Mouse (Mus musculus) embryonic facial prominence, embryonic 11.5 days (tissue): ENCODE data around the gene Nhlh1. TPM values are rescaled to one million over a fixed set of nuclear protein-coding genes. Genes with fewer than 3 reads are reported as not detected.

ENCODE experiments used
- ATAC-seq: fragments of 200-750 bp; cut with Nextera tagmentation; replicated peaks from 2 replicates; pipeline ENCODE4 v1.8.0; 2017; ENCODE audit warnings: low read depth; ENCODE audit not compliant: insufficient number of reproducible peaks, low FRiP score, low TSS enrichment
- DNase-seq: peaks from one replicate; pipeline ENCODE4 v3.0.0-alpha.2; 2015; ENCODE audit warnings: low spot score
- H3K27ac ChIP-seq: fragments of 300-500 bp; sonication (generic); replicated peaks from 2 replicates; pipeline ENCODE4 v1.5.1; 2014; ENCODE audit warnings: mild to moderate bottlenecking, low read depth, low read length, control low read depth
- H3K27me3 ChIP-seq: fragments of 300-500 bp; sonication (generic); 2 replicates; pipeline ENCODE4 v1.6.1; 2014; ENCODE audit warnings: mild to moderate bottlenecking, low read length, moderate library complexity, mixed read lengths; ENCODE audit not compliant: control insufficient read depth, insufficient read depth
- H3K36me3 ChIP-seq: fragments of 300-500 bp; sonication (generic); replicated peaks from 2 replicates; pipeline ENCODE4 v1.6.1; 2014; ENCODE audit warnings: low read depth, mild to moderate bottlenecking, low read length, moderate library complexity, mixed read lengths; ENCODE audit not compliant: control insufficient read depth, insufficient read depth
- H3K4me1 ChIP-seq: fragments of 300-500 bp; sonication (generic); 2 replicates; pipeline ENCODE4 v1.6.1; 2014; ENCODE audit warnings: low read length, mixed read lengths; ENCODE audit not compliant: control insufficient read depth, insufficient read depth
- H3K4me2 ChIP-seq: fragments of 300-500 bp; sonication (generic); 2 replicates; pipeline ENCODE4 v1.6.1; 2014; ENCODE audit warnings: low read depth, mild to moderate bottlenecking, control low read depth, low read length, moderate library complexity
- H3K4me3 ChIP-seq: fragments of 300-500 bp; sonication (generic); 2 replicates; pipeline ENCODE4 v1.5.1; 2014; ENCODE audit warnings: low read depth, low read length, control low read depth
- H3K9ac ChIP-seq: fragments of 300-500 bp; sonication (generic); replicated peaks from 2 replicates; pipeline ENCODE4 v1.6.1; 2014; ENCODE audit warnings: mild to moderate bottlenecking, control low read depth, low read length
- H3K9me3 ChIP-seq: fragments of 300-500 bp; sonication (generic); replicated peaks from 2 replicates; pipeline ENCODE4 v1.6.1; 2016; ENCODE audit warnings: mild to moderate bottlenecking, low read length, inconsistent platforms, mixed read lengths; ENCODE audit not compliant: control insufficient read depth
- WGBS: fragments of 180-500 bp; shearing (Covaris S2); extraction: QIAGEN DNeasy Blood & Tissue Kit; methylation state at CpG from one replicate; pipeline ENCODE4 v1.1.7; 2014; 5-methylcytosine and 5-hydroxymethylcytosine counted together
- polyA plus RNA-seq: library from polyadenylated mRNA; unstranded; fragments of >200 nt; fragmentation: Nextera tagmentation; extraction: Ambion mirVana; gene quantifications from 2 replicates; pipeline ENCODE4 v1.2.1, GENCODE M21; 2014

The Nhlh1 gene
- polyA plus RNA-seq, 1 experiment from 2014 or later: 4.6 TPM

- no peak overlapping the region for H3K27ac ChIP-seq
- H3K27me3 ChIP-seq: no peaks in the 10 kb centered on the region
- no peak overlapping the region for H3K4me2 ChIP-seq
- 76% methylated on average over 9 of the region's 9 CpGs for WGBS
- H3K4me3 ChIP-seq: no peak overlapping the region
- DNase-seq: no peak
- ATAC-seq: no peak
- no peaks in the 10 kb centered on the region for H3K36me3 ChIP-seq
- H3K9ac ChIP-seq: no peak overlapping the region
- H3K9me3 ChIP-seq: no peaks in the 10 kb centered on the region
- H3K4me1 ChIP-seq: peaks cover 17% of the 10 kb centered on the region; the same call in 1 of the 2 replicates
These were observed 38.7 kb downstream of the Nhlh1 start for GRCm38 (mm10) chr1:172018336-172019311.

GRCm38 (mm10) chr1:172017517-172018070, 39.8 kb downstream of the Nhlh1 start:
- H3K27ac ChIP-seq: peak overlapping the region; percentile 71
- DNase-seq (no peak), ATAC-seq (0 out of 2 replicates have a peak, but pooled peaks have one; percentile 2)
- 73% methylated on average over 6 of the region's 6 CpGs for WGBS
- peak overlapping the region; percentile 2; the same call in 1 of the 2 replicates for H3K9ac ChIP-seq
- no peaks in the 10 kb centered on the region for H3K9me3 ChIP-seq
- H3K4me1 ChIP-seq: peaks cover 17% of the 10 kb centered on the region; the same call in 1 of the 2 replicates
- H3K36me3 ChIP-seq: peaks cover 2% of the 10 kb centered on the region; the same call in 1 of the 2 replicates
- H3K4me2 ChIP-seq: no peak overlapping the region
- no peak overlapping the region for H3K4me3 ChIP-seq
- no peaks in the 10 kb centered on the region for H3K27me3 ChIP-seq

- Histone ChIP-seq H3K4me1 (peaks cover 17% of the 10 kb centered on the region; the same call in 1 of the 2 replicates), H3K4me2 (no peak overlapping the region), H3K9ac (peak overlapping the region; percentile 25), H3K4me3 (no peak overlapping the region), H3K27ac (peak overlapping the region; percentile 80), H3K27me3 (no peaks in the 10 kb centered on the region), H3K9me3 (no peaks in the 10 kb centered on the region), H3K36me3 (peaks cover 4% of the 10 kb centered on the region)
- ATAC-seq (peak; percentile 71), DNase-seq (peak; percentile 88)
- WGBS: 26% methylated on average over 6 of the region's 6 CpGs
These were observed 40.5 kb downstream of the Nhlh1 start for GRCm38 (mm10) chr1:172016660-172017516.

GRCm38 (mm10) chr1:172016031-172016430, 41.3 kb downstream of the Nhlh1 start:
- DNase-seq (no peak), ATAC-seq (no peak)
- peaks cover 9% of the 10 kb centered on the region for H3K36me3 ChIP-seq
- peak overlapping the region; percentile 19 for H3K4me2 ChIP-seq
- no peaks in the 10 kb centered on the region for H3K9me3 ChIP-seq
- H3K27me3 ChIP-seq: no peaks in the 10 kb centered on the region
- H3K4me1 ChIP-seq: peaks cover 17% of the 10 kb centered on the region; the same call in 1 of the 2 replicates
- WGBS: 78% methylated on average over 8 of the region's 8 CpGs
- H3K9ac ChIP-seq: no peak overlapping the region; the same call in none of the 2 replicates
- H3K27ac ChIP-seq: peak overlapping the region; percentile 80
- H3K4me3 ChIP-seq: no peak overlapping the region

- Histone ChIP-seq H3K27me3 (no peaks in the 10 kb centered on the region), H3K9me3 (no peaks in the 10 kb centered on the region), H3K36me3 (peaks cover 13% of the 10 kb centered on the region), H3K4me1 (peaks cover 17% of the 10 kb centered on the region; the same call in 1 of the 2 replicates), H3K9ac (no peak overlapping the region; the same call in 1 of the 2 replicates), H3K27ac (no peak overlapping the region), H3K4me2 (no peak overlapping the region), H3K4me3 (no peak overlapping the region)
- DNase-seq (no peak), ATAC-seq (no peak)
- WGBS: 61% methylated on average over 9 of the region's 9 CpGs
These were observed 41.9 kb downstream of the Nhlh1 start for GRCm38 (mm10) chr1:172015312-172015939.

GRCm38 (mm10) chr1:172014771-172015170, 42.6 kb downstream of the Nhlh1 start:
- no peak overlapping the region for H3K4me2 ChIP-seq
- no peaks in the 10 kb centered on the region for H3K27me3 ChIP-seq
- peaks cover 17% of the 10 kb centered on the region; the same call in 1 of the 2 replicates for H3K4me1 ChIP-seq
- no peak overlapping the region for H3K4me3 ChIP-seq
- no peaks in the 10 kb centered on the region for H3K9me3 ChIP-seq
- ATAC-seq (no peak), DNase-seq (no peak)
- H3K9ac ChIP-seq: no peak overlapping the region
- peaks cover 17% of the 10 kb centered on the region for H3K36me3 ChIP-seq
- no peak overlapping the region for H3K27ac ChIP-seq
- 81% methylated on average over 9 of the region's 9 CpGs for WGBS

GRCm38 (mm10) chr1:172012030-172012429, 45.3 kb downstream of the Nhlh1 start:
- Histone ChIP-seq H3K9me3 (no peaks in the 10 kb centered on the region), H3K9ac (no peak overlapping the region), H3K4me1 (peaks cover 11% of the 10 kb centered on the region; the same call in 1 of the 2 replicates), H3K27me3 (no peaks in the 10 kb centered on the region), H3K27ac (no peak overlapping the region), H3K4me2 (no peak overlapping the region), H3K4me3 (no peak overlapping the region), H3K36me3 (peaks cover 26% of the 10 kb centered on the region)
- no peak for ATAC-seq
- peak; percentile 82 for DNase-seq
- WGBS: 27% methylated on average over 5 of the region's 5 CpGs
